Mouse (Mus musculus): ENCODE measurements around the gene Ranbp9. TPM values are rescaled to one million over a fixed set of nuclear protein-coding genes. Genes with fewer than 3 reads are reported as not detected.

The Ranbp9 gene
- total and polyA plus RNA-seq, 3 experiments: 17.1 to 25.9 TPM; not detected in 1

- Histone ChIP-seq H3K36me3 (ENCODE audit: control insufficient read depth in 1 of 2, insufficient read depth in 2 of 2, low read length in 2 of 2) (peaks cover 0 to 16% of the 10 kb centered on the region in 2 experiments; a peak in 2 of 4 replicates), H3K9ac (ENCODE audit: control insufficient read depth, low read depth, low read length, poor library complexity, severe bottlenecking) (no peak overlapping the region), H3K27me3 (ENCODE audit: control insufficient read depth in 1 of 2, insufficient read depth in 2 of 2, low read length in 2 of 2) (peaks cover 0 to 1% of the 10 kb centered on the region in 2 experiments; a peak in 1 of 4 replicates), H3K4me3 (ENCODE audit: control insufficient read depth in 1 of 2, insufficient read depth in 1 of 2, low read depth in 2 of 2, low read length in 2 of 2) (no peak overlapping the region), H3K27ac (ENCODE audit: control insufficient read depth, low read depth, low read length) (no peak overlapping the region), H3K4me1 (ENCODE audit: control insufficient read depth in 1 of 2, insufficient read depth in 2 of 2, low read length in 2 of 2) (peaks cover 8 to 19% of the 10 kb centered on the region in 2 experiments), H3K79me2 (ENCODE audit: control insufficient read depth, insufficient read depth, low read length, poor library complexity) (no peaks in the 10 kb centered on the region), H3K9me3 (replicated peaks; ENCODE audit: insufficient read depth, low read length) (no peaks in the 10 kb centered on the region)
- TF ChIP-seq MYC (IDR thresholded peaks at IDR 0.05; ENCODE audit: low read depth, low read length): no peak
- TF ChIP-seq E2F4 (IDR thresholded peaks at IDR 0.05; ENCODE audit: borderline replicate concordance, low read depth, low read length): no peak
- no peak for TF ChIP-seq ZC3H11A (IDR thresholded peaks at IDR 0.05; ENCODE audit: low read depth, low read length)
- TF ChIP-seq POLR2AphosphoS5 (IDR thresholded peaks at IDR 0.05; ENCODE audit: borderline replicate concordance, low read depth, low read length): no peak
- no peak for TF ChIP-seq TAL1 (IDR thresholded peaks at IDR 0.05; ENCODE audit: low read length)
- TF ChIP-seq EP300 (IDR thresholded peaks at IDR 0.05; ENCODE audit: low read depth in 1 of 2, low read length in 2 of 2): no peak
- no peak for TF ChIP-seq POLR2AphosphoS2 (IDR thresholded peaks at IDR 0.05; ENCODE audit: low read length)
- TF ChIP-seq MXI1 (IDR thresholded peaks at IDR 0.05; ENCODE audit: low read depth, low read length): no peak
- no peak for TF ChIP-seq HCFC1 (IDR thresholded peaks at IDR 0.05; ENCODE audit: low read depth, low read length)
- TF ChIP-seq NRF1 (IDR thresholded peaks at IDR 0.05; ENCODE audit: insufficient read depth, low read depth, low read length, poor library complexity, severe bottlenecking): no peak
- no peak for DNase-seq (ENCODE audit: low read depth, low spot score)
These were observed 5.6 kb upstream of the Ranbp9 start for GRCm38 (mm10) chr13:43486501-43487213.

- Histone ChIP-seq H3K9me3 (replicated peaks; ENCODE audit: insufficient read depth, low read length) (no peaks in the 10 kb centered on the region), H3K4me3 (ENCODE audit: control insufficient read depth in 1 of 2, insufficient read depth in 1 of 2, low read depth in 2 of 2, low read length in 2 of 2) (no peak overlapping the region)
- TF ChIP-seq ZNF384 (IDR thresholded peaks at IDR 0.05; ENCODE audit: low read depth, low read length): no peak
- no peak for TF ChIP-seq CTCF (IDR thresholded peaks at IDR 0.05 in 2 of 3, conservative IDR thresholded peaks at IDR 0.05 in 1 of 3; ENCODE audit: control insufficient read depth in 1 of 3, insufficient read depth in 1 of 3, low read depth in 2 of 3, low read length in 3 of 3, poor library complexity in 1 of 3, severe bottlenecking in 1 of 3)
- TF ChIP-seq POLR2A (IDR thresholded peaks at IDR 0.05; ENCODE audit: control insufficient read depth in 1 of 2, insufficient read depth in 1 of 2, low read depth in 1 of 2, low read length in 2 of 2, poor library complexity in 1 of 2): no peak
- TF ChIP-seq EP300 (IDR thresholded peaks at IDR 0.05; ENCODE audit: low read depth in 1 of 2, low read length in 2 of 2): peak; percentile 25 to 70; a peak in 2 of 4 replicates
- TF ChIP-seq HCFC1 (IDR thresholded peaks at IDR 0.05; ENCODE audit: low read depth, low read length): no peak
- TF ChIP-seq JUND (IDR thresholded peaks at IDR 0.05; ENCODE audit: low read depth, low read length): no peak
- no peak for TF ChIP-seq TAL1 (IDR thresholded peaks at IDR 0.05; ENCODE audit: low read length)
- 0 out of 2 replicates have a peak, but pooled peaks have one; percentile 22 for TF ChIP-seq TCF12 (IDR thresholded peaks at IDR 0.05; ENCODE audit: low read depth, low read length)
- no peak for TF ChIP-seq KAT2A (conservative IDR thresholded peaks at IDR 0.05; ENCODE audit: low read depth, low read length)
- TF ChIP-seq E2F4 (IDR thresholded peaks at IDR 0.05; ENCODE audit: borderline replicate concordance, low read depth, low read length): no peak
- TF ChIP-seq BHLHE40 (IDR thresholded peaks at IDR 0.05; ENCODE audit: borderline replicate concordance, low read depth, low read length): peak; percentile 24; the same call in 1 of the 2 replicates
- no peak for TF ChIP-seq ELF1 (IDR thresholded peaks at IDR 0.05; ENCODE audit: low read depth, low read length)
- no peak for TF ChIP-seq USF2 (IDR thresholded peaks at IDR 0.05; ENCODE audit: borderline replicate concordance in 1 of 2, insufficient read depth in 1 of 2, low read depth in 1 of 2, low read length in 2 of 2)
- peak; percentile 36; the same call in 1 of the 2 replicates for TF ChIP-seq GATA1 (IDR thresholded peaks at IDR 0.05; ENCODE audit: low read depth, low read length)
- no peak for TF ChIP-seq TBP (IDR thresholded peaks at IDR 0.05; ENCODE audit: low read depth, low read length)
- TF ChIP-seq POLR2AphosphoS5 (IDR thresholded peaks at IDR 0.05; ENCODE audit: borderline replicate concordance, low read depth, low read length): no peak
- no peak for TF ChIP-seq MXI1 (IDR thresholded peaks at IDR 0.05; ENCODE audit: low read depth, low read length)
- peak; percentile 52 for TF ChIP-seq ETS1 (IDR thresholded peaks at IDR 0.05; ENCODE audit: low read depth, low read length)
- no peak for TF ChIP-seq RAD21 (IDR thresholded peaks at IDR 0.05; ENCODE audit: low read depth, low read length)
- no peak for TF ChIP-seq CHD2 (IDR thresholded peaks at IDR 0.05; ENCODE audit: low read length)
- TF ChIP-seq CHD1 (IDR thresholded peaks at IDR 0.05; ENCODE audit: low read depth, low read length): no peak
- no peak for TF ChIP-seq MAZ (IDR thresholded peaks at IDR 0.05; ENCODE audit: low read depth, low read length)
- TF ChIP-seq ZKSCAN1 (IDR thresholded peaks at IDR 0.05; ENCODE audit: low read depth, low read length): no peak
- 0 out of 2 replicates have a peak, but pooled peaks have one; percentile 26 for TF ChIP-seq MAX (IDR thresholded peaks at IDR 0.05; ENCODE audit: low read length)
These were observed 4.3 kb upstream of the Ranbp9 start for GRCm38 (mm10) chr13:43485278-43485976.

More at GRCm38 (mm10) chr13:43485278-43485976, 4.3 kb upstream of the Ranbp9 start:
- Histone ChIP-seq H3K27me3 (ENCODE audit: control insufficient read depth in 1 of 2, insufficient read depth in 2 of 2, low read length in 2 of 2) (no peaks in the 10 kb centered on the region; a peak in 1 of 4 replicates), H3K4me1 (ENCODE audit: control insufficient read depth in 1 of 2, insufficient read depth in 2 of 2, low read length in 2 of 2) (peaks cover 8 to 19% of the 10 kb centered on the region in 2 experiments), H3K9ac (ENCODE audit: control insufficient read depth, low read depth, low read length, poor library complexity, severe bottlenecking) (no peak overlapping the region), H3K79me2 (ENCODE audit: control insufficient read depth, insufficient read depth, low read length, poor library complexity) (peaks cover 8% of the 10 kb centered on the region), H3K36me3 (ENCODE audit: control insufficient read depth in 1 of 2, insufficient read depth in 2 of 2, low read length in 2 of 2) (peaks cover 0 to 16% of the 10 kb centered on the region in 2 experiments; a peak in 2 of 4 replicates), H3K27ac (ENCODE audit: control insufficient read depth, low read depth, low read length) (no peak overlapping the region)
- DNase-seq (ENCODE audit: low read depth, low spot score): no peak
